Comparison of ENCODE assay signal across 8 mouse cellular contexts in the genomic region with DNA sequence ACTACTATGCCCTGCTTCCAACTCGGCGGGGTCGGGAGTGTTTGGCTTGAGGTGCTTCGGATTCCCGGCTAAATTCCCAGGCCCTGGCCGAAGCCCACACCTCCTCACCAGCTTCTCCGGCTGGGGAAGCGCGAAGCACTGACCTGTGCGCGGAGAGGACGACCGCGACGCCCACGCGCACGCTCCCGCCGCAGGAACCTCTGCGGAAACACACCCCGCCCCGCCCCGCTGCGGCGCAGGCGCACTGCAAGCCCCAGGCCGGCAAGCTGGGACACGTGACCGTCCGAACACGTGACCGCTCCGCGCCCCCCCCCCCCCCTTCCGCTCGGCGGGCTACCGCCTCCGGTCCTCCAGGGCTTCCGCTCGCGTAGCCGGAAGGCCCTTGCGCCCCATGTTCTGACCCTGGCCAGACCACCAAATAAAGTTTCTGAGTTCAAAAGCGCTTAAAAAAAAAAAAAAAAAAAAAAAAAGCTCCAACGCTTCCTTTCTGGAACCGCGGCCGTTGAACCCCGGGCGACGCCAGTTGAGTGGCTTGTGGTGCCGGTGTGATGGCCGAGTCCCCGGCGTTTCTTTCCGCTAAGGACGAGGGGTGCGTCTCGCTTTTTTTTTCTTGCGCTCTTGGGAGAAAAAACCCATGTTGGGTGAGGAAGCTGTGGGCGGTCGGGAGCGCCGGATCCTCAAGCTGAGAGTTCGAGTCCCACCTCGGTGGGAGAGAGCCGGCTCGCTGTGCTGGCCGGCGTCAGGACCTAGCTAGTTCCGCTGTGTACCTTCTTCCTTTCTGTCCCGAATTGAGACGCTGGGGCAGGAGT. TPM values are rescaled to one million over a fixed set of nuclear protein-coding genes. Genes with fewer than 3 reads are reported as not detected.
DNase-seq lines count a peak whose midpoint lies in the region; ATAC-seq lines count a peak whose summit lies in the region.

A gene (minus strand): TSS at position 266 of the 809 bp plus-strand sequence.
A gene (plus strand): TSS at position 345 of the 809 bp plus-strand sequence.

- no peaks in the 10 kb centered on the region for H3K27me3 ChIP-seq in hindbrain, embryonic 15.5 days

- DNase-seq in R1 (ENCODE audit: low read depth, low spot score): peak; percentile 97
- peak; percentile 98 to 99 for DNase-seq in cerebellum, postnatal 25 days
- DNase-seq in frontal cortex, postnatal 36 days (ENCODE audit: low spot score in 2 of 2): peak; percentile 93
- DNase-seq in left cerebral cortex, adult 11 months (ENCODE audit: low spot score): peak; percentile 87
- peak; percentile 96 to 98 for DNase-seq in lung, postnatal 4 days
- DNase-seq in retina, postnatal 7 days (ENCODE audit: low read depth, low spot score): peak; percentile 92
- DNase-seq in urinary bladder, adult 2 months (ENCODE audit: low spot score): peak; percentile 95

- H3K27ac ChIP-seq in hindbrain, embryonic 15.5 days (replicated peaks): peak within 1 kb of the TSS; percentile 86

- under 1% methylated on average over 60 of the region's 75 CpGs for WGBS in hindbrain, embryonic 15.5 days

- peak; percentile 95 for ATAC-seq in hindbrain, embryonic 15.5 days (ENCODE audit: low FRiP score, low read depth)

- peak within 1 kb of the TSS; percentile 63 for H3K9ac ChIP-seq in hindbrain, embryonic 15.5 days

- peak within 1 kb of the TSS; percentile 82 for H3K4me2 ChIP-seq in hindbrain, embryonic 15.5 days

- no peaks in the 10 kb centered on the region for H3K36me3 ChIP-seq in hindbrain, embryonic 15.5 days

- peak within 1 kb of the TSS; percentile 64 for H3K4me3 ChIP-seq in hindbrain, embryonic 15.5 days

- H3K4me1 ChIP-seq in hindbrain, embryonic 15.5 days (replicated peaks): peaks cover 23% of the 10 kb centered on the region

- H3K9me3 ChIP-seq in hindbrain, embryonic 15.5 days: no peaks in the 10 kb centered on the region

RNA-seq across cellular contexts. Expression of the first gene that starts in this region (rescaled TPM):
- polyA plus RNA-seq in hindbrain, embryonic 15.5 days (2015; fragmentation: Nextera tagmentation; extraction: Ambion mirVana): 47.0 and 49.1 TPM in 2 replicates
- 43.3 and 49.1 TPM in 2 replicates for polyA plus RNA-seq in urinary bladder, adult 2 months (2012; rRNA removed)

RNA-seq across cellular contexts. Expression of the second gene that starts in this region (rescaled TPM):
- 10.3 and 10.8 TPM in 2 replicates for polyA plus RNA-seq in hindbrain, embryonic 15.5 days (2015; fragmentation: Nextera tagmentation; extraction: Ambion mirVana)
- 13.0 and 14.6 TPM in 2 replicates for polyA plus RNA-seq in urinary bladder, adult 2 months (2012; rRNA removed)

Comparison
In these comparisons a context has a peak if more than half of its experiments do, and no peak if none do; other contexts are left out.
1. Peak in every context shown above with its lines: DNase-seq, ATAC-seq, H3K4me3 ChIP-seq and H3K27ac ChIP-seq.